Mouse (Mus musculus) layer of hippocampus, postnatal 25 days (tissue): Measurements from ENCODE around the gene Ptbp3. TPM values are rescaled to one million over a fixed set of nuclear protein-coding genes. Genes with fewer than 3 reads are reported as not detected.

Experiments
- DNase-seq, 2 experiments: peaks; one replicate each; pipeline ENCODE4 v3.0.0; 2022; ENCODE audit warnings: mixed read lengths in 2 of 2, low spot score in 1 of 2; ENCODE audit errors: extremely low spot score in 1 of 2
- total RNA-seq, 2 experiments: library from RNA; stranded (reverse); gene quantifications; 2 replicates each; pipeline ENCODE4 v1.2.3; 2021

Ptbp3 gene
- total RNA-seq, 2 experiments from 2014 or later = 30.0 to 37.7 TPM

DNA sequence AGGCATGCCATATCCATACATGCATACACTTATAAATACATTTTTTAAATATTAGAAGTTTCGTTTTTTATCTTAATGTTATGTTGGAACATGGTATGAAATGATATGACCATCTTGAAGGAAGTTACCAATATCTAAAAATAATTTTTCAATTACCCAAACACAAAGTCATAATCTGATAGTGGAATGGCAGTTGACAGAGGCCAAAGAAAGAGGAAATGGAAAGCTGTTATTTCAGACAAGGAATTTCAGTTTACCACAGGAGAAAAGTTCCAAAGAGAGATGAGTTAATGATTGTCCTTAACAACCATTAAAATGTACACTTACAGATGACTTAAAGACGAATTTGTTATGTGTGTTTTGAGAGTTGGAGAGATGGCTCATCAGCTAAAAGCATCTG is 41.4 kb downstream of the Ptbp3 start:
- DNase-seq = no peak

- DNase-seq = no peak
Observed at GRCm38 (mm10) chr4:59506704-59507103, 42.5 kb downstream of the Ptbp3 start.

DNA sequence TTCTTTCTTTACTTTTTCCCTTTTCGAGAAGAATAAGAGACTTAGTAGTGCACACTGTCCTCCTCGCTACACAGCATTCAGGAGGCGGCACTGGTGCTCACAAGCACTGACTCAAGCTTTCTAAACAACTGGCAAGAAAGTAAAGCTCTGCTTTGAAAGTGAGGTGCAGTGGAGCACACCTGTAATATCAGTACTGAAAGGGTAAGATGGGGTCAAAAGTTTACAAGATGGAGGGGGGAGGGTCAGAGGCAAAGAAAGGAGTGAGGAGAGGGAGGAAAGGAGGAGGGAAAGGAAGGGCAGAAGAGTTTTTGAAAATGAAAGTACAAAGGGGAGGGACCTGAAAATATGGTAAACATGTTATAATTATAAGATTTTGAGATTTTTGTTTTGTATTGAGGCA is 43.7 kb downstream of the Ptbp3 start:
- no peak for DNase-seq

- no peak for DNase-seq
Observed at GRCm38 (mm10) chr4:59491097-59491496, 58.1 kb downstream of the Ptbp3 start.

DNA sequence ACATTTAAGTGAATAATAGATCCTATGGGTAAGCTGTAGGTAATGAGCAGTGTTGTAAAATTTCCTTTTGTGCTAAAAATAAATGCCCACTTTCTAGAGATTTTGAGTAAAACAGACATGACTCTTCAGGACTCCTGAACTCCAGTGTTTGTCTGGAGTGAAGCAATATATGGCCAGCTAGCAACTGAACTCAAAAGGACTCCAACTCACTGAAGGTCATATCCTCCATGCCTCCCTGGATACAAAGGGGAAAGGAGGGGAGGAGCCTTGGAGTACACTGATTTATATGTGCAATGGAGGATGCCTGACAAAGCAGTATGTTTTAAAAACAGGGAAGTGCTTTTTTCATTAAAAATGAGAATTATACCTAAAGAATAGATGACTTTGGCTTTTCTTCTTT is 77.9 kb downstream of the Ptbp3 start:
- DNase-seq = no peak

GRCm38 (mm10) chr4:59465449-59465848 is 83.7 kb downstream of the Ptbp3 start:
- DNase-seq = no peak

DNA sequence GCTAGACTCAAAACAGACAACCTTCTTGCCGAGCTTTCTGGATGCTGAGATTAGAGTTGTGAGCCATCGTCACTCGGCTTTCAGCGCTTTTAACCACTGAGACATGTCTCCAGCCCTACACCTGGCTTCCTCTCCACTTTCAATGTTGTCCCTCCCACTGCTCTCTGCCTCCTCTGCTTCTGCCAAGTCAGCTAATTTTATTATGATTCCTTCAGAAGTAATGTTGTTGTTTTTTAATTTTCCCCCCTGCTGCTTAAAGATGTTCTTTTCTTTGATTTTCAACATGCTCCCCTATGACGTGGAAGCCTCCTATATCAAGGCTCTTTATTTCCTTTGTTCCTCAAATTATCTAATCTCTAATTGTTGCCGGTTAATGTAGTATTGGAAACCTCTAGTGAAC is 84.5 kb downstream of the Ptbp3 start:
- no peak for DNase-seq

DNA sequence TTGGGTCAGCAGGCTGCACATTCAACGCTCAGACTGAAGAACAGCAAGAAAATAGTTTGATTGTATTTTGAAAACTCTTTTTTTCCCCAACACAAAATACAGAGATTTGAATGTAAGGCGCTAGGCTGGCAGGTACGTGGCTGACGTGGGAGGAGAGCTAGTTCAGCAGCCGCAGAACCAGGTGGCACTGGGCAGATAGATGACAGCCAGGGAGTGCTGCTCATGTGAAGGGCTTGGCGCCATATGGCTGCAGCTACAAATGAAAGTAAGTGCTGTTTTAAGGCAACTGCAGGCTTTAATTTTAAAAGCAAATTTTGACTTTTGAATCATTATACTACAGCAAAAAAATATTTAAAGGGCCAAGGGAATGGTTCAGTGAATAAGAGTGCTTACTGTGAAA is 86.7 kb downstream of the Ptbp3 start:
- peak; percentile 17 to 40 for DNase-seq

DNA sequence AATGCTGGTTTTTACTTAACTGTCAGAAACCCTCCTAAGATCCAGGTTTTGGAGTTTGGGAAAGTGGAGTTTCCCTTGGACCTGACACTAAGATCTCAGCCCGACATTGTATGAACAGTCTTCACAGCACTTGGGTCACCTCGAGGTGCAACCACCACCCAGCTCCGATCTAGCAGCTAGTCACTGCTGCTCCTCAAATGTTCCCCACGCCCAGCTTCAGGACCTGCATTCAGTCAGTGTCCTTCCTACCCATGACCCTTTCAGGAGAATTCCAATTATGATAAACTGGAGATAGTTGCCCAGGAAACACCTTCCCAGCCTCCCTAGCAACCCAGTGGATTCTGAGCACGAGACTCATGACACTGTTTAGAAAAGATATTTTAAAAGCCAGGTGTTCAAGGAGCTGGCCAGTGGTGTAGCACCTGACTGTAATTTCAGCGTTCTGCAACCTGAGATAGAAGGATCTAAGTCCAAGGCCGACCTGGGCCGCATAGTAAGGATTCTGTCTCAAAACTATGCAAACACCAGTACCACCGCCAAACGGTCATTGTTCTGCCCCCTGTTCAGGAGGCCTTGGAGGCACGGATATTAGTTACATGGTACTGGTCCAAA is 87.9 kb downstream of the Ptbp3 start:
- no peak for DNase-seq

DNA sequence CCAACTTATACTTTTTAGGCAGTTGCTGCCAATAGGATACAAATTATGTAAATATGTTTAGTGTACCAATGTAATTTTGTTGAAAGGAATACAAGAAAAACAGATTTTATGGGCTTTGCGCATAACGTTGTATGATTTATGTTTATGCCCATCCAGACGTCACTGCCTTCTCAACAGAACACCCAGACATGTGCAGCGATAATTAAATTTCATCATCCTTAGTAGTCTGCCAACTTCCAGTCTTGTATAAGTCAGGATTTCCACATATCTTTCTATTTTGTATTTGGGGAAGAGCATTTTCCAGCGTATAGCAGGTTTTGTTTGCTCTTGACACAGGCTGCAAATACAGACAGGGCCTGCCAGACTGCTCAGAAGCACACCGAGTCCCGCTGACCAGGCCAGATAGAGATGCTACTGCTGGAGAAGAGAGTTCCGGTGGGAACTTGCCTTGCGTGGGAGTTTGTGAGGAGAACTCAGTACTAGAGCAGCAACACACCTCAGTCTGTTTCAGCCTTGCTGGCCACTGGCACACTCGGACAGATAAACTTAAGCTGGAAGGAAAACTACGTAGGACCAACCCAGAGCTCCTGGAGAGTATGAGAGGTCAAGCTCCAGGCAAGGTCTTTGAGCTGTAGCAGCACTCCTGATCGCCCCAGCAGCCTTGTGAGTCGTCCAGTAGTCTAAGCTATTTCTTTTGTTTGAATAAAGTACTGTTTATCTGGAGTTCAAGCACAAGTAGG is 89.8 kb downstream of the Ptbp3 start:
- no peak for DNase-seq

GRCm38 (mm10) chr4:59457941-59458340 is 91.2 kb downstream of the Ptbp3 start:
- no peak for DNase-seq

DNA sequence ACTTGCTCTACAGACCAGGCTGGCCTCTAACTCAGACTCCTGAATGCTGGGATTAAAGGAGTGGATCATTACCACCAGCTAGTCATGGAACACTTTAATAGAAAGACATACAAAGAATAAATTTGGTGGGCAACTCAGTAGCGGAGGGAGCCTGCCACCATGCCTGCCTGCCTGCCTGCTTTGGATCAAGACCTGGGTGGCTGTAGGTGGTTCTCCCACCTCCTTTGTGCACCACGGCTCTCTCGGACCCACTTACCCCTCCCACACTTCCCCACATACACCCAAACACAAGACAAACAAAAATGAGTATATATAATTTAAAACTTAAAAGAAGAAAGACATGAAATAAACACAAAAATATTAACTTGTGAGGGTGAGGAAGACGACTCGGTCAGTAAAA is 92.1 kb downstream of the Ptbp3 start:
- DNase-seq = no peak

DNA sequence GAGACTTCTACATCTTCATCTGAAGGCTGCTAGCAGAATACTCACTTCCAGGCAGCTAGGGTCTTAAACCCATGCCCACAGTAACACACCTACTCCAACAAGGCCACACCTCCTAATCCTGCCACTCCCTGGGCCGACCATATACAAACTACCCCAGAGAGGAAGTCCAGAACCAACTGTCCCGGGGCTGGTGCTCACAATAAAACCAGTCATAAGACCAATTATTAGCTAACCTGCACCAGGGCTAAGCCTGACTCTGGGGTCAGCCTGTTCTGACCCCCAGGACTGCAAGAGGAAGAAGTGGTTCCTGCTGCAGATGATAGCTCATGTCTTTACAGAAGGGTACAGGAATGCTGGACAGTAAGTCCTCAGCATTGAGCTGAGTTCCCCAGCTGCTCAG is 93.7 kb downstream of the Ptbp3 start:
- DNase-seq = no peak

- no peak for DNase-seq
Observed at GRCm38 (mm10) chr4:59454046-59454445, 95.1 kb downstream of the Ptbp3 start.

GRCm38 (mm10) chr4:59452503-59452933 is 96.6 kb downstream of the Ptbp3 start:
- DNase-seq = no peak

GRCm38 (mm10) chr4:59450906-59451305 is 98.3 kb downstream of the Ptbp3 start:
- no peak for DNase-seq

DNA sequence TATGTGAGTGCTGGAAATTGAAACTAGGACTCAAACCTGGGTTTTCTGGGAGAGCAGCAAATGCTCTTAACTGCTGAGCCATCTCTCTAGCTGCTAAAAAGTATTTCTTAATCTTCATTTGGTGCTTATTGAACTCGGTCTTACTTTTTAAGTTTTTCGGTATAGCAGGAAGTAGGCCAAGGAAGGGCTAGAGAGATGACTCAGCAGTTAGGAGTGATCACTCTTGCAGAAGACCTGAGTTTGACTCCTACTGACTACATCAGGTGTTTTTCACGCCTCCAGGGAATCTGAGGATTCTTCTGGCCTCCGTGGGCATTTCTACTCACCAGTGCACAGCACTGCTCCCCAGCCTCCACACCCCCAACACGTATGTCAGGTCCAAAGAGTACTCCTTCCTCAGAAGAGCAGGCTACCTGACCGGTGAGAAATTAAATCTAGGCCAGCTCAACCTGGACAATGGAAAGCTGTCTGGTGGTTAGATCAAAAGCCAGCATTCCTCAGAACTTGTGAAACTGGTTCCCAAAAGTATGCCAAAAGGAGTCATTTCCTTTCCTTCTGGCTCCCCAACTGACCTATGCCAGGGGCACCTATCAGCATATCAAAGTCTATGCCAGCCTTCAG is 98.8 kb downstream of the Ptbp3 start:
- DNase-seq = no peak

- DNase-seq = no peak
Observed at GRCm38 (mm10) chr4:59447296-59447695, 101.9 kb downstream of the Ptbp3 start.

- DNase-seq = no peak
Observed at GRCm38 (mm10) chr4:59445516-59445915, 103.6 kb downstream of the Ptbp3 start.

DNA sequence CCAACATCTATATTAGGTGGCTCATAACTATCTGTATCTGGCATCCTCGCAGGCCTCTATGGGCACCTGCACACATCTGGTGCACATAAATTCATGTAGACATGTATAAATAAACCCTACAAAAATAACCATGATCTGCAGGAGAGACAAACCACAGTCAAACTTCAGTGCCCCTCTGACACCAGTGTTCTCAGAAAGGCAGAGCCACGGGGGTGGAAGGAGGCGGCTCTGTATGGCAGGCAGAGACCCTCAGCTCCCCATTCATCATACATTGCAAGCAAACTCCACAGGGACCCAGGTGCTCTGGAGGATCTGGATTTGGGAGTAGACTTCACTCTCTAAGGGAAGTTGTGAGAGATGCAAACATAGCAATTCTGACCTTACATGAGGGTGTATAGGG is 104.2 kb downstream of the Ptbp3 start:
- DNase-seq = no peak

- DNase-seq = no peak
Observed at GRCm38 (mm10) chr4:59444085-59444484, 105.1 kb downstream of the Ptbp3 start.

- DNase-seq = no peak
Observed at GRCm38 (mm10) chr4:59441265-59441664, 107.9 kb downstream of the Ptbp3 start.
